Mouse (Mus musculus) adipocyte (in vitro differentiated cells): ENCODE data around the gene Acadvl.

Source experiments
- DNase-seq: peaks from one replicate; pipeline ENCODE4 v3.0.0-alpha.2; 2016; ENCODE audit warnings: low spot score

Acadvl gene

DNA sequence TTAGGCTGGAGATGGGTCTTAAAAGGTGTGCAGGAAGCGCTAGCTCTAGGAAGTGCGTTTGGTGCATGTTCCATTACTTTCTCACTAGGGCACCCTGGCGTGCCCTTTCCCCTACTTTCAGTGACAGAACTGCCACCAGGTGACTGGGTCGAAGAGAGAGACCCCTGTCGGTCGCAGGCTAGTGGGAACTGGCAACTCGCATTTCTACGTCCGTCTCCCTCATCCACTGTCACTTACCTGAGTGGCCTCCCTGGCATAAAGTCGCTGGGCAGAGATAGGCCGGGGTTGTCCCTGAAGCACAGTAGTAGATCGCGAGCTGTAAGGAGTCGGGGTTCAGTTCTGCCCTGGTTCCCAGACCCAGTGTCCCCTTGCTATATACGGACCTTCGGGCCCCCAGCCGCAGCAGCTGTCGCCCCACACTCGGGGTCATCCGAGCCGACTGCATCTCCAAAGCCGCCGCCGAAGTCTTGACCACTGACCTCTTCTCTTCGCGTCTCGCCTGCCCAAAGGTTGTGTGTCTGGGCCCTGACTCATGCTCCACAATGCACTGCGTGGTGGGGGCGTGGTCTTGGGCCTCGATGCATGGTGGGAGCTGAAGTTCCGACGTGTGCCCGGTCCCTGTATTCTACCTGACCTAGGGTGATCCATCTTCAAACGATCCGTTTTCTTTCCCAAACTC lies at the start of gene Acadvl:
Gene Acadvl, minus strand, starts transcription at position 532 of the 679 bp plus-strand sequence.
- peak; percentile 90 for DNase-seq

GRCm38 (mm10) chr11:70063053-70063452 lies 47.8 kb upstream of the Acadvl start:
- no peak for DNase-seq

GRCm38 (mm10) chr11:70059930-70060329 lies 44.7 kb upstream of the Acadvl start:
- DNase-seq: no peak

DNA sequence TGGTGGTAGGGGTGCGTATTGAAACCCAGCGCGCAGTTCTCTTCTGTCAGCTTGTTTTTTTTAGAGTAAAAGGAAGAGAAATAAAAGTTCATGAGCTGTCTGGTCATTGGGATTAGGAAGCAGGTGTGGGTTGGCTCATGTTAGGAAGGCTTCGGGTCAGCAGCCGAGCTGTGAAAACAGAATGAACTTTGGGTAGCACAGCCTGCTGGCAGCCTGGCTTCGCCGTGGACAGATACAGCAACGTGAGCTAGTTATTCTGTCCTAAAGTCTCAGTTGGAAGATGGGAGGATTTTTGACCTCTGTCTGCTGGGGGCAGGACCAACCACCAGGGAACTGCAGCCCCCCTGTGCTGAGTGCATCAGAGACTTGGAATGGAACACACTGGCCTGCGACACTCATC lies 42.6 kb upstream of the Acadvl start:
- DNase-seq: no peak

- DNase-seq: peak; percentile 80
These were observed 40.5 kb upstream of the Acadvl start for GRCm38 (mm10) chr11:70055618-70056214.

DNA sequence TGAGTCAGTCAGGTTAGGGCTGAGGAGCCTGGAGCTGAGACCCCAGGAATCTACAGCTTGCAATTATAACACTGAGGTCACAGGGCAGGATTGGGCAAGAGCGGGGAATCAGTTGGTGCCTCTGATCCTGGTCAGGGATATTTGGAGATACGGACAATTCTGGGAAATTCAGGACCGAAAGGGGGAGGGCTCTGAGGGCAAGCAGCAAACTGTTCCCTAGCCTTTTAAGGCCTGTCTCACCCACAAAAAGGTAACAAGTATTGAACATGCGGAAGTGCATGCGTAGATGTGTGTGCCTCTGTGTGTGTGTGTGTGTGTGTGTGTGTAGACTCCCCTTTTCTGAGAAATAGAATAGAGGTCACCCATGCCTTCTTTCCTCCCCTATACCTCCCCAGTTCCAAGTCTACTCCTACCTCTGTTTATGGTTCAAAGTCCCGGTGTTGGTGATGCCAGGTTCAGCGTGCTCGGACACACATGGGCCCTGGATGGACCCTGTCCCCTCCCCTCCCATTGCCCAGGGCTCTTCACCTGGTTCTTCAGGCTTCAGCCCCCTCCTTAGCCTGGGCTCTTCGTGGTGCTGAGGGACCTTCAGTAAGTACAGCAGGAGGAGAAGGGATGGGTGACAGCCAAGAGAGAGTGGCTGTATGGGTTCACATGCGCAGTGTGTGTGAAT lies 38.8 kb upstream of the Acadvl start, which contains the start of gene Asgr1:
Gene Asgr1, plus strand, starts transcription at position 188 of the 673 bp plus-strand sequence.
- no peak for DNase-seq

GRCm38 (mm10) chr11:70053156-70053555 lies 37.9 kb upstream of the Acadvl start:
- DNase-seq: peak; percentile 14

GRCm38 (mm10) chr11:70049816-70050215 lies 34.6 kb upstream of the Acadvl start:
- peak; percentile 31 for DNase-seq

DNA sequence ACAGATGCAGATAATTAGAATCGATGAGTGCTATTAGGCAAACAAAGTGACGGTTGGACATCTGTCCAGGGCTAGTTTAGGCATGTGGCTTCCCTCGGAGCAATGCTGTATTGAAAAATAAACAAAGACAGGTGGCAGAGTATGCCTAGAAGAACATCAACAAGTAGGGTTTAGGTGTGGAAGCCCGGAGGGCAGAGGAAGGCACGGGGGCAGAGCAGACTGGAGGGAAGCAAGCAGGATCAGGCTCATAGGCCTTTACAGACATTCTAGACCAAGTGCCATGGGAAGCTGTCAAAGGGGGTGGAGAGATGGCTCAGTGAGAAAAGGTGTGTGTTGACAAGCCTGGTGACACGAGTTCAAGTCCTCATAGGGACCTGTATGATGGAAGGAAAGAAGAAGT lies 34.2 kb upstream of the Acadvl start:
- no peak for DNase-seq

DNA sequence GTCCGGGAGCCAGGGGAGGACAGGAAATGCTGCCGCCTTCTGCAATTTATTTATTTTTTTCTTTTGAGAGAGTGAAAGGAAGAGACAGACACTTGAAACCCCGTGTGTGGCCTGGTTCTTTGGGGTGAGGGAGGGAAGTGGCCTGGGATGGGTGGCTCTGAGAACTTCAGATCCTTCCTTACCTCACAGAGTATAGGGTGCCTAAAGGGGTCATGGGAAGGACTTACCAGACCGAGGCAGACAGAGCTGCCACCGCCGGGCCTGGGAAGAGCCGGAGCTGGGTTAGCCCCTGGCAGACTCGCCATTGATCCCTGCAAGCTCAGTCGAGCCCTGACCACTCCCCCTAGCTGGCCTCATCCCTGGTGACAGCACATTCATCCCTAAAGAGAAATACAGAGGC lies 30.2 kb upstream of the Acadvl start:
- no peak for DNase-seq

DNA sequence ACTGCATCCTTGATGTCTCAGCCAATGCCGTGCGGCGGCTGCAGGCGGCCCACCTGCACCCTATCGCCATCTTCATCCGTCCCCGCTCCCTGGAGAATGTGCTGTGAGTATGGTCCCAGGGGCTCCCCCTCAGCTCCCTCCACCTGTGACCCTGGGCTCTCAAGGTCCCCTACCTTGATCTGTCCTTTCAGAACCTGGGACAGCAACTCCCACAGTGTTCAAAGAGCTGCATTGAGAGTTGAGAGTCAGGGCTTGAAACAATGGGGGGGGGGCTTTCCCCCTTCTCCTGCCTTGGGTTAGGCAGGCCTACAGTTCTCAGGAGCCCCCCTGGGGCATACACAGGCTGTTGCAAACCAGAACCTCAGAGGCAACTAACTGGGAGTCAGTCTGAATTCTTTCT lies 28.5 kb upstream of the Acadvl start:
- no peak for DNase-seq

- no peak for DNase-seq
These were observed 27.3 kb upstream of the Acadvl start for GRCm38 (mm10) chr11:70042309-70043085.

DNA sequence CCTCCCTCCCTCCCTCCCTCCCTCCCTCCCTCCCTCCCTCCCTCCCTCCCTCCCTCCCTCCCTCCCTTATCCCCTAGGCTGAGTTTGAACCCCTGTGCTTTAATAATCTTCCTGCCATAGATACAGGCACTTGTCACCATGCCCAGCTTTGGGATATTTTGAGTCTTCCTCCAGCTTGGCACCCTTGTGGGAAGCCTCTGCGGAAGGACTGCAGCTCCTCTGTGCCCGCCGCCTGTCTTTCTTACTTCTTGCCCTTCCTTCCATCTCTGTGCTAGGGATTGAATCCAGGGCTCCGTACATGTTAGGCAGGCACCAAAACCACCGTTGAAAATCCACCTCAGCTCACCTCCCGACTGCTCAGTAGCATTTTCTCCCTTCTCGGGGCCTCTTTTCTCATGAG lies 25.0 kb upstream of the Acadvl start:
- no peak for DNase-seq

DNA sequence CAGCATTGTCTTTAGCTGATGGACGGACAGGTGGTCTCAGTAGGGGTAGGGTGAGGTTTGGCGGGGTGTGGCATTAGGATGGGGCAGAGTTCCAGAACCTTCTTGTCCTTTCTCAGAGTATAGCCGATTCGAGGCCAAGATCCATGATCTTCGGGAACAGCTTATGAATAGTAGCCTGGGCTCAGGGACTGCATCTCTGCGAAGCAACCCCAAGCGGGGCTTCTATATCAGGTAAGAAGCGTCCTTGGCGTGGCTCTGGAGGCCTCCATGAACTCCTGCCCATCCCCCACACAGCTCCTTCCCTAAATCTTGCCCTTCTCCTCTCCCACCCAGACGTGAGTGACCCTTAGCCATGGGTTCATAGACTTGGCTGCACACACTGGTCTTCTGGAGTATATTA lies 24.4 kb upstream of the Acadvl start:
- no peak for DNase-seq

GRCm38 (mm10) chr11:70038174-70038573 lies 23.0 kb upstream of the Acadvl start:
- no peak for DNase-seq

DNA sequence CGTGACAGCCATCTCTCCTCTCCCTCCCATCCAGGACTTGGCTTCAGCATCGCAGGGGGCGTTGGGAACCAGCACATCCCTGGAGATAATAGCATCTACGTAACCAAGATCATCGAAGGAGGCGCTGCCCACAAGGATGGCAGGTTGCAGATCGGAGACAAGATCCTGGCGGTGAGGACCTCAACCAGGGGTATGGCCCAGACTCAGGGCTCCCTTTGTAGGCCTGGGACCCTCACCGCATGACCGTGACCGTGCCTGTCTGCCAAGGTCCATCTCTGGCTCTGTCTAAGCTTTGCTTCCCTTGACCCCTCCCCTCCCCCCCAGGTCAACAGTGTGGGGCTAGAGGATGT lies 16.1 kb upstream of the Acadvl start:
- no peak for DNase-seq

GRCm38 (mm10) chr11:70030651-70031320 lies 15.6 kb upstream of the Acadvl start:
- DNase-seq: no peak

GRCm38 (mm10) chr11:70029829-70030550 lies 14.8 kb upstream of the Acadvl start:
- no peak for DNase-seq

DNA sequence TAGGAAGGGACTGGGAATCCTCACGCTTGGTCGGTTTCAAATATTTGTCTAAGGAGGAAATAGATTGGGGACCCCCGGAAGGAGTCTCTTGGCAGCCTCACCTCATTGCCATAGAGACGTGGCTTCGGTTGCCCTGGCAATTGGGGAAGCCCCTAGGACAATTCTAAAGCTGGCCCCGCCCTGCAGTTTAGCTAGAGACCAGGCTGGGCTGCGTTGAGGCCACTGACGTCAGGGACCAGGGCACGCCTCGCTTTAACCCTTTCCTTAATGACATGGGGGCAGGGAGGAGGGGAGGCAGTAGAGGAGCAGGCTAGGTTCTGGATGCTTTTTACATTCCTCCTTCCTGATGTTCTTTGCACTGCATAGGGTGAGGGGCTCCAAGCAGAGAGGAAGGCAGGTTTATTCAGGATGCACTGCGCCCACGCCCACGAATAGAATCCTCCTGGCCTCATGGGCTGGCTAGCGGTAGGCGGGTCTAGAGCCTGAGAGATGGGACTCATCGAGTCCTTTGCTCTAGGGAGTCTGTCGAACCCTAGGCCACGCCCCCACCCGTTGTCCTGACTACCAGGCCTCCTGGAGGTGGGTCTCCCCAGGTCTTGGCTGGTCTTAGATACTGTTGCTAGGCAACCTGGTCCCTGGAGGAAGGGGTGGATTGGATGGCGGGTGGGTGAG lies 14.1 kb upstream of the Acadvl start:
- DNase-seq: peak; percentile 41

GRCm38 (mm10) chr11:70028401-70029129 lies 13.4 kb upstream of the Acadvl start:
- no peak for DNase-seq
